Mouse (Mus musculus): ENCODE measurements around the gene Fam117a. TPM values are rescaled to one million over a fixed set of nuclear protein-coding genes. Genes with fewer than 3 reads are reported as not detected.

The Fam117a gene
- polyA plus RNA-seq, 1 experiment from 2014 or later, result 5.5 TPM

- peaks cover 12% of the 10 kb centered on the region; the same call in 1 of the 2 replicates for H3K4me1 ChIP-seq (replicated peaks; ENCODE audit: control insufficient read depth, insufficient read depth, low read length)
- TF ChIP-seq CTCF (IDR thresholded peaks at IDR 0.05; ENCODE audit: low read depth), result no peak
- no peaks in the 10 kb centered on the region for H3K36me3 ChIP-seq (ENCODE audit: control insufficient read depth, insufficient read depth)
- no peak overlapping the region for H3K9ac ChIP-seq (ENCODE audit: low read depth, low read length)
- no peak overlapping the region for H3K4me2 ChIP-seq (replicated peaks; ENCODE audit: low read depth)
- no peaks in the 10 kb centered on the region for H3K27me3 ChIP-seq (replicated peaks; ENCODE audit: control insufficient read depth, insufficient read depth, low read length)
- no peak overlapping the region for H3K27ac ChIP-seq (ENCODE audit: low read depth, low read length)
- H3K4me3 ChIP-seq (ENCODE audit: low read depth, low read length), result no peak overlapping the region
- WGBS, result 53% methylated on average over 5 of the region's 5 CpGs
- H3K9me3 ChIP-seq (ENCODE audit: control insufficient read depth), result no peaks in the 10 kb centered on the region
- no peak for ATAC-seq
Observed at GRCm38 (mm10) chr11:95334448-95335060, 2.3 kb upstream of the Fam117a start.

GRCm38 (mm10) chr11:95337129-95337813 is 453 bp downstream of the Fam117a start:
- H3K9ac ChIP-seq (ENCODE audit: low read depth, low read length), result peak overlapping the region; percentile 72
- H3K9me3 ChIP-seq (ENCODE audit: control insufficient read depth), result no peaks in the 10 kb centered on the region
- ATAC-seq, result peak; percentile 33; the same call in 1 of the 2 replicates
- TF ChIP-seq CTCF (IDR thresholded peaks at IDR 0.05; ENCODE audit: low read depth), result no peak
- H3K27ac ChIP-seq (ENCODE audit: low read depth, low read length), result 0 out of 2 replicates have a peak overlapping the region, but pooled peaks have one; percentile 3
- H3K27me3 ChIP-seq (replicated peaks; ENCODE audit: control insufficient read depth, insufficient read depth, low read length), result no peaks in the 10 kb centered on the region
- under 1% methylated on average over 50 of the region's 50 CpGs for WGBS
- peak overlapping the region; percentile 91 for H3K4me2 ChIP-seq (replicated peaks; ENCODE audit: low read depth)
- peak overlapping the region; percentile 77 for H3K4me3 ChIP-seq (ENCODE audit: low read depth, low read length)
- peaks cover 12% of the 10 kb centered on the region; the same call in 1 of the 2 replicates for H3K4me1 ChIP-seq (replicated peaks; ENCODE audit: control insufficient read depth, insufficient read depth, low read length)
- no peaks in the 10 kb centered on the region for H3K36me3 ChIP-seq (ENCODE audit: control insufficient read depth, insufficient read depth)

- Histone ChIP-seq H3K4me3 (ENCODE audit: low read depth, low read length) (peak overlapping the region; percentile 77), H3K9ac (ENCODE audit: low read depth, low read length) (no peak overlapping the region), H3K9me3 (ENCODE audit: control insufficient read depth) (no peaks in the 10 kb centered on the region), H3K4me2 (replicated peaks; ENCODE audit: low read depth) (peak overlapping the region; percentile 91), H3K36me3 (ENCODE audit: control insufficient read depth, insufficient read depth) (no peaks in the 10 kb centered on the region), H3K27ac (ENCODE audit: low read depth, low read length) (no peak overlapping the region), H3K4me1 (replicated peaks; ENCODE audit: control insufficient read depth, insufficient read depth, low read length) (peaks cover 12% of the 10 kb centered on the region; the same call in 1 of the 2 replicates), H3K27me3 (replicated peaks; ENCODE audit: control insufficient read depth, insufficient read depth, low read length) (no peaks in the 10 kb centered on the region)
- TF ChIP-seq CTCF (IDR thresholded peaks at IDR 0.05; ENCODE audit: low read depth), result no peak
- 19% methylated on average over 9 of the region's 9 CpGs for WGBS
- ATAC-seq, result no peak
Observed at GRCm38 (mm10) chr11:95337846-95338342, 1.1 kb downstream of the Fam117a start.

- TF ChIP-seq CTCF (IDR thresholded peaks at IDR 0.05; ENCODE audit: low read depth), result no peak
- Histone ChIP-seq H3K9ac (ENCODE audit: low read depth, low read length) (no peak overlapping the region), H3K9me3 (ENCODE audit: control insufficient read depth) (no peaks in the 10 kb centered on the region), H3K36me3 (ENCODE audit: control insufficient read depth, insufficient read depth) (no peaks in the 10 kb centered on the region), H3K4me2 (replicated peaks; ENCODE audit: low read depth) (peak overlapping the region; percentile 35; the same call in 1 of the 2 replicates), H3K27ac (ENCODE audit: low read depth, low read length) (no peak overlapping the region), H3K4me3 (ENCODE audit: low read depth, low read length) (no peak overlapping the region), H3K27me3 (replicated peaks; ENCODE audit: control insufficient read depth, insufficient read depth, low read length) (no peaks in the 10 kb centered on the region), H3K4me1 (replicated peaks; ENCODE audit: control insufficient read depth, insufficient read depth, low read length) (peaks cover 12% of the 10 kb centered on the region; the same call in 1 of the 2 replicates)
- no peak for ATAC-seq
- WGBS, result 23% methylated on average over 14 of the region's 14 CpGs
Observed at GRCm38 (mm10) chr11:95339471-95340021, 2.7 kb downstream of the Fam117a start.

GRCm38 (mm10) chr11:95340259-95340658 is 3.4 kb downstream of the Fam117a start:
- TF ChIP-seq CTCF (IDR thresholded peaks at IDR 0.05; ENCODE audit: low read depth), result no peak
- H3K27ac ChIP-seq (ENCODE audit: low read depth, low read length), result no peak overlapping the region
- no peak overlapping the region for H3K9ac ChIP-seq (ENCODE audit: low read depth, low read length)
- H3K4me1 ChIP-seq (replicated peaks; ENCODE audit: control insufficient read depth, insufficient read depth, low read length), result peaks cover 12% of the 10 kb centered on the region; the same call in 1 of the 2 replicates
- 0 out of 2 replicates have a peak overlapping the region, but pooled peaks have one; percentile 35 for H3K4me2 ChIP-seq (replicated peaks; ENCODE audit: low read depth)
- no peak for ATAC-seq
- no peaks in the 10 kb centered on the region for H3K36me3 ChIP-seq (ENCODE audit: control insufficient read depth, insufficient read depth)
- H3K4me3 ChIP-seq (ENCODE audit: low read depth, low read length), result no peak overlapping the region
- no peaks in the 10 kb centered on the region for H3K27me3 ChIP-seq (replicated peaks; ENCODE audit: control insufficient read depth, insufficient read depth, low read length)
- WGBS, result 79% methylated on average over 1 of the region's 1 CpGs
- H3K9me3 ChIP-seq (ENCODE audit: control insufficient read depth), result no peaks in the 10 kb centered on the region

GRCm38 (mm10) chr11:95340664-95341063 is 3.8 kb downstream of the Fam117a start:
- no peak overlapping the region for H3K4me3 ChIP-seq (ENCODE audit: low read depth, low read length)
- ATAC-seq, result no peak
- TF ChIP-seq CTCF (IDR thresholded peaks at IDR 0.05; ENCODE audit: low read depth), result no peak
- no peak overlapping the region for H3K27ac ChIP-seq (ENCODE audit: low read depth, low read length)
- H3K27me3 ChIP-seq (replicated peaks; ENCODE audit: control insufficient read depth, insufficient read depth, low read length), result no peaks in the 10 kb centered on the region
- no peak overlapping the region for H3K9ac ChIP-seq (ENCODE audit: low read depth, low read length)
- no peak overlapping the region for H3K4me2 ChIP-seq (replicated peaks; ENCODE audit: low read depth)
- H3K4me1 ChIP-seq (replicated peaks; ENCODE audit: control insufficient read depth, insufficient read depth, low read length), result peaks cover 12% of the 10 kb centered on the region; the same call in 1 of the 2 replicates
- no peaks in the 10 kb centered on the region for H3K9me3 ChIP-seq (ENCODE audit: control insufficient read depth)
- H3K36me3 ChIP-seq (ENCODE audit: control insufficient read depth, insufficient read depth), result no peaks in the 10 kb centered on the region
- 68% methylated on average over 5 of the region's 5 CpGs for WGBS

All from intestine, postnatal 0 days (tissue).